Mouse (Mus musculus) hindbrain, embryonic 11.5 days (tissue): Measurements from ENCODE around the gene Artn. TPM values are rescaled to one million over a fixed set of nuclear protein-coding genes. Genes with fewer than 3 reads are reported as not detected.
A peak's percentile ranks its signal among the peaks of the same experiment; 100 is the strongest.

Source experiments
- ATAC-seq: fragments of 200-750 bp; cut with Nextera tagmentation; 2 replicates; pipeline ENCODE4 v1.8.0; 2017; ENCODE audit warnings: mild to moderate bottlenecking, moderate TSS enrichment, moderate library complexity; ENCODE audit not compliant: low FRiP score
- DNase-seq: peaks from one replicate; pipeline ENCODE4 v3.0.0-alpha.2; 2015; ENCODE audit warnings: low spot score
- H3K27ac ChIP-seq: fragments of 300-500 bp; sonication (generic); 2 replicates; pipeline ENCODE4 v1.5.1; 2014; ENCODE audit warnings: mild to moderate bottlenecking, low read depth, low read length
- H3K27me3 ChIP-seq: fragments of 300-500 bp; sonication (generic); 2 replicates; pipeline ENCODE4 v1.6.1; 2014; ENCODE audit warnings: mild to moderate bottlenecking, low read length, moderate library complexity, mixed read lengths; ENCODE audit not compliant: control insufficient read depth, insufficient read depth
- H3K36me3 ChIP-seq: fragments of 300-500 bp; sonication (generic); 2 replicates; pipeline ENCODE4 v1.6.1; 2014; ENCODE audit warnings: mild to moderate bottlenecking, low read length, moderate library complexity, mixed read lengths; ENCODE audit not compliant: control insufficient read depth, insufficient read depth
- H3K4me1 ChIP-seq: fragments of 300-500 bp; sonication (generic); replicated peaks from 2 replicates; pipeline ENCODE4 v1.6.1; 2014; ENCODE audit warnings: low read length, mixed read lengths; ENCODE audit not compliant: control insufficient read depth, insufficient read depth
- H3K4me2 ChIP-seq: fragments of 300-500 bp; sonication (generic); replicated peaks from 2 replicates; pipeline ENCODE4 v1.6.1; 2014; ENCODE audit warnings: mild to moderate bottlenecking, low read depth, low read length
- H3K4me3 ChIP-seq: fragments of 300-500 bp; sonication (generic); 2 replicates; pipeline ENCODE4 v1.5.1; 2014; ENCODE audit warnings: low read depth, low read length
- H3K9ac ChIP-seq: fragments of 300-500 bp; sonication (generic); 2 replicates; pipeline ENCODE4 v1.6.1; 2014; ENCODE audit warnings: low read depth, low read length
- H3K9me3 ChIP-seq: fragments of 300-500 bp; sonication (generic); 2 replicates; pipeline ENCODE4 v1.6.1; 2016; ENCODE audit warnings: low read length; ENCODE audit not compliant: control insufficient read depth
- whole genome bisulfite sequencing: fragments of 180-500 bp; shearing (Covaris S2); extraction: QIAGEN DNeasy Blood & Tissue Kit; methylation state at CpG from one replicate; pipeline ENCODE4 v1.1.7; 2014; 5-methylcytosine and 5-hydroxymethylcytosine counted together
- polyA plus RNA-seq: library from polyadenylated mRNA; unstranded; fragments of >200 nt; fragmentation: Nextera tagmentation; extraction: Ambion mirVana; gene quantifications from 2 replicates; pipeline ENCODE4 v1.2.1, GENCODE M21; 2014

Gene Artn
- polyA plus RNA-seq, 1 experiment from 2014 or later: 1.6 TPM

GRCm38 (mm10) chr4:117926545-117927482, 2.7 kb downstream of the Artn start:
- Histone ChIP-seq H3K4me2 (peak overlapping the region; percentile 92), H3K27me3 (peaks cover 45% of the 10 kb centered on the region), H3K9me3 (no peaks in the 10 kb centered on the region), H3K27ac (no peak overlapping the region), H3K4me1 (peaks cover 6% of the 10 kb centered on the region), H3K4me3 (peak overlapping the region; percentile 47), H3K36me3 (no peaks in the 10 kb centered on the region), H3K9ac (peak overlapping the region; percentile 59)
- 2% methylated on average over 47 of the region's 71 CpGs for WGBS
- ATAC-seq (peak; percentile 75), DNase-seq (peak; percentile 71)

DNA sequence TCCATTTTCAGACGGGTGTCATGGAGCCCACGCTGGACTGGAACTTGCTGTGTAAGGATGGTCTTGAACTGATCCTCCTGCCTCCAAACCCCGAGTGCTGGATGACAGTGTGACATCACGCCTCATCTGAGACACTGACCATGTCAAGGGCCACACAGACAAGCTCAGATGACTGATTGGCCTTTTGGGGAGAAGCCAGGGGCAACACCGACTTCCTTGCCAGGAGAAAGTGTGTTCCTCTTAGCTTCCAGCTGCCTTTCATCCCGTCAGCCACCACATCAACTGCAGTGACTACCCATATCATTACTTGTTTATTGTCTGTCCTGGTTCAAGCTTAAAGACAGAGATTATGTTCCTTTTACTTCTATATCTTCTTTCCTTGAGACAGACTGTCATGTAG, 4.6 kb downstream of the Artn start:
- no peak overlapping the region for H3K4me2 ChIP-seq
- H3K27me3 ChIP-seq: peaks cover 39% of the 10 kb centered on the region
- no peak overlapping the region for H3K27ac ChIP-seq
- no peak overlapping the region for H3K9ac ChIP-seq
- ATAC-seq (no peak), DNase-seq (no peak)
- 59% methylated on average over 4 of the region's 6 CpGs for WGBS
- peaks cover 6% of the 10 kb centered on the region for H3K4me1 ChIP-seq
- H3K4me3 ChIP-seq: no peak overlapping the region
- no peaks in the 10 kb centered on the region for H3K9me3 ChIP-seq
- no peaks in the 10 kb centered on the region for H3K36me3 ChIP-seq

GRCm38 (mm10) chr4:117923450-117923849, 6.1 kb downstream of the Artn start:
- Histone ChIP-seq H3K27ac (no peak overlapping the region), H3K4me3 (no peak overlapping the region), H3K4me1 (peaks cover 2% of the 10 kb centered on the region; the same call in 1 of the 2 replicates), H3K4me2 (no peak overlapping the region), H3K9ac (no peak overlapping the region), H3K9me3 (no peaks in the 10 kb centered on the region), H3K27me3 (peaks cover 28% of the 10 kb centered on the region), H3K36me3 (no peaks in the 10 kb centered on the region)
- ATAC-seq (no peak), DNase-seq (no peak)
- 74% methylated on average over 2 of the region's 2 CpGs for WGBS

- ATAC-seq (no peak), DNase-seq (no peak)
- Histone ChIP-seq H3K27ac (no peak overlapping the region), H3K27me3 (peaks cover 11% of the 10 kb centered on the region), H3K4me3 (no peak overlapping the region), H3K4me2 (no peak overlapping the region), H3K9me3 (no peaks in the 10 kb centered on the region), H3K36me3 (no peaks in the 10 kb centered on the region), H3K4me1 (no peaks in the 10 kb centered on the region; the same call in 1 of the 2 replicates), H3K9ac (no peak overlapping the region)
- 90% methylated on average over 2 of the region's 2 CpGs for WGBS
These were observed 8.2 kb downstream of the Artn start for GRCm38 (mm10) chr4:117921358-117921757.

GRCm38 (mm10) chr4:117918762-117919161, 10.8 kb downstream of the Artn start:
- H3K4me2 ChIP-seq: no peak overlapping the region
- no peaks in the 10 kb centered on the region for H3K36me3 ChIP-seq
- H3K27ac ChIP-seq: no peak overlapping the region
- no peaks in the 10 kb centered on the region for H3K9me3 ChIP-seq
- H3K4me1 ChIP-seq: peaks cover 2% of the 10 kb centered on the region; the same call in 1 of the 2 replicates
- no peaks in the 10 kb centered on the region for H3K27me3 ChIP-seq
- H3K4me3 ChIP-seq: no peak overlapping the region
- ATAC-seq (no peak), DNase-seq (no peak)
- 87% methylated on average over 5 of the region's 5 CpGs for WGBS
- H3K9ac ChIP-seq: no peak overlapping the region

DNA sequence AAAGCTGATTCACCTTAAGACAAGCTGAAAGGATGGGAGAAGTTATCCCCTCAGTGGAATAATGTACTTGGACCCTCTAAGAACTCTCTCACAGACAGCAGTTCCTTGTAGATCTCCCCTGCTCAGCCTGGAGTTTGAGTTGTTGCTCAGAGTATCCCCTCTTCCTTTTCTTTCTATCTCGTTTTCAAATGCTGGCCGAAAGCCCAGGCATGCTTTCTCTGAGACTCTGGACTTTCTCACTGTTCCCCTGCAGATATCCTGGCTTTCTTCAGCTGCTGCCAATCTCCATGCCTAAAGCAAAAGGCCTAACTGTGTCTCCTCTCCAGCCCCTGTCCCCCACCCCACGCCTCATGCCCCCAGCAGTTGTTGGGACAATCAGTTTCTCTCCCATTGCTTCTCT, 11.3 kb downstream of the Artn start:
- ATAC-seq: no peak
- WGBS: 90% methylated on average over 3 of the region's 3 CpGs

DNA sequence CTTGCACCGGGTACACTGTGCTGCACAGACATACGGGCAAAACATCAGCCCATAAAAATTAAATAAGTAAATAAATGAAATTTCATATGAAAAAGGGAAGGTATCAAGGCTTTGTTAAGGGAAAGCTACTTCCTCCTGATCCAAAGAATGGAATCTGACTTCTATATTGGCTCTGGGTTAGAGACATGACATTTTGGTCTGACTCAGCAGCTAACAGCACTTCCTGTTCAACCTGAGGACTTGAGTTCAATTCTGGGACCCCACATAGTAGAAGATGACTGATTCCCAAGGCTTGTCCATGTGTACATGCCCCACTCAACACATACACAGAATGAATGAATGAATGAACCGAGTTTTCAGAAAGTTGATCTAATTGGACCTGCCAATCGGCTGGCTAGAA, 11.7 kb downstream of the Artn start:
- Histone ChIP-seq H3K36me3 (no peaks in the 10 kb centered on the region), H3K27me3 (no peaks in the 10 kb centered on the region), H3K27ac (no peak overlapping the region), H3K4me1 (peaks cover 9% of the 10 kb centered on the region; the same call in 1 of the 2 replicates), H3K9ac (no peak overlapping the region), H3K9me3 (no peaks in the 10 kb centered on the region), H3K4me2 (no peak overlapping the region), H3K4me3 (no peak overlapping the region)
- ATAC-seq (no peak), DNase-seq (no peak)
- 96% methylated on average over 4 of the region's 4 CpGs for WGBS

More for the DNA sequence above, 11.3 kb downstream of the Artn start:
- no peaks in the 10 kb centered on the region for H3K9me3 ChIP-seq
- H3K4me1 ChIP-seq: peaks cover 6% of the 10 kb centered on the region; the same call in 1 of the 2 replicates
- H3K4me3 ChIP-seq: no peak overlapping the region
- no peak overlapping the region for H3K4me2 ChIP-seq
- H3K27me3 ChIP-seq: no peaks in the 10 kb centered on the region
- H3K9ac ChIP-seq: no peak overlapping the region
- no peak for DNase-seq
- H3K36me3 ChIP-seq: no peaks in the 10 kb centered on the region
- no peak overlapping the region for H3K27ac ChIP-seq

GRCm38 (mm10) chr4:117917402-117917801, 12.2 kb downstream of the Artn start:
- ATAC-seq (no peak), DNase-seq (no peak)
- Histone ChIP-seq H3K4me2 (no peak overlapping the region), H3K27ac (no peak overlapping the region), H3K9ac (no peak overlapping the region), H3K4me3 (no peak overlapping the region), H3K4me1 (peaks cover 9% of the 10 kb centered on the region; the same call in 1 of the 2 replicates), H3K36me3 (no peaks in the 10 kb centered on the region), H3K27me3 (no peaks in the 10 kb centered on the region), H3K9me3 (no peaks in the 10 kb centered on the region)
- WGBS: 94% methylated on average over 4 of the region's 4 CpGs

DNA sequence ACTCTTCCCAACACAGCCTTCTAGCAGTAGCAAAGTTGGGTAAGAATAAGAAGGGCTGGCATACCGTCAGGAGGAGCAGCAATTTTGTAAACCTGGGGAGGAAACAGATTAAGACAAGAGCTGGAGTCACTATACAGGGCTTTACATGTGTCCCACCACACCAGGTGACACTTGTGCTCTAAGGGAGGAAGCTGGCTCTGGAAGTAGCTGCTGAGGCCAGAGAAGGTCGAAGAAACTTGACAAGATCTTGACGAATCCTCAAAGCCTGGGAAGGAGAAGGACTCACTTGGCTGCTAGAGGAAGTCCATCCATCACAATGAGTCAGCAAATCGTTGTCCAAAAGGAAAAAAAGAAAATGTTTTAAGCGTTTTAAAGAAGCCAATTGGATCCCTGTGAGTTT, 13.2 kb downstream of the Artn start:
- H3K4me2 ChIP-seq: no peak overlapping the region
- no peaks in the 10 kb centered on the region for H3K36me3 ChIP-seq
- no peaks in the 10 kb centered on the region for H3K27me3 ChIP-seq
- H3K9ac ChIP-seq: no peak overlapping the region
- H3K9me3 ChIP-seq: no peaks in the 10 kb centered on the region
- WGBS: 87% methylated on average over 5 of the region's 5 CpGs
- H3K27ac ChIP-seq: no peak overlapping the region
- no peak overlapping the region for H3K4me3 ChIP-seq
- peaks cover 9% of the 10 kb centered on the region; the same call in 1 of the 2 replicates for H3K4me1 ChIP-seq
- ATAC-seq (no peak), DNase-seq (no peak)
